Mouse (Mus musculus) cortical plate, adult 2 months (tissue): ENCODE results near the gene F830045P16Rik.

Experiments used
- CTCF ChIP-seq: fragments of 200-500 bp; IDR thresholded peaks from 2 replicates; pipeline ENCODE4 v1.5.1; 2011; ENCODE audit warnings: mild to moderate bottlenecking, control low read depth, low read length; ENCODE audit not compliant: insufficient read depth; ENCODE audit errors: extremely low read depth
- POLR2A ChIP-seq: fragments of 200-500 bp; IDR thresholded peaks from 2 replicates; pipeline ENCODE4 v1.6.1; 2011; ENCODE audit warnings: mild to moderate bottlenecking, low read length, control low read depth; ENCODE audit not compliant: insufficient read depth; ENCODE audit errors: extremely low read depth

- no peak for TF ChIP-seq CTCF
- TF ChIP-seq POLR2A, result peak; percentile 43; the same call in 1 of the 2 replicates
Measured at GRCm38 (mm10) chr2:129574395-129575046, 38.1 kb upstream of the F830045P16Rik start.
